Mouse (Mus musculus) forebrain, embryonic 15.5 days (tissue): ENCODE results near the gene Exoc3l. TPM values are rescaled to one million over a fixed set of nuclear protein-coding genes. Genes with fewer than 3 reads are reported as not detected.
A peak's percentile ranks its signal among the peaks of the same experiment; 100 is the strongest.

ENCODE experiments used
- ATAC-seq: fragments of 200-750 bp; cut with Nextera tagmentation; replicated peaks from 2 replicates; pipeline ENCODE4 v1.8.0; 2017; ENCODE audit warnings: mild to moderate bottlenecking, moderate TSS enrichment, moderate library complexity
- H3K27ac ChIP-seq: fragments of 300-500 bp; sonication (generic); replicated peaks from 2 replicates; pipeline ENCODE4 v1.5.1; 2015; ENCODE audit warnings: mild to moderate bottlenecking, inconsistent platforms
- H3K27me3 ChIP-seq: fragments of 300-500 bp; sonication (generic); 2 replicates; pipeline ENCODE4 v1.6.1; 2015; ENCODE audit warnings: inconsistent platforms
- H3K36me3 ChIP-seq: fragments of 300-500 bp; sonication (generic); 2 replicates; pipeline ENCODE4 v1.6.1; 2015; ENCODE audit warnings: mild to moderate bottlenecking, inconsistent platforms
- H3K4me1 ChIP-seq: fragments of 300-500 bp; sonication (generic); 2 replicates; pipeline ENCODE4 v1.6.1; 2015; ENCODE audit warnings: inconsistent platforms
- H3K4me2 ChIP-seq: fragments of 300-500 bp; sonication (generic); replicated peaks from 2 replicates; pipeline ENCODE4 v1.6.1; 2015; ENCODE audit warnings: mild to moderate bottlenecking, inconsistent platforms
- H3K4me3 ChIP-seq: fragments of 300-500 bp; sonication (generic); 2 replicates; pipeline ENCODE4 v1.5.1; 2015; ENCODE audit warnings: mild to moderate bottlenecking, inconsistent platforms
- H3K9ac ChIP-seq: fragments of 300-500 bp; sonication (generic); replicated peaks from 2 replicates; pipeline ENCODE4 v1.6.1; 2015; ENCODE audit warnings: mild to moderate bottlenecking, inconsistent platforms
- H3K9me3 ChIP-seq: fragments of 300-500 bp; sonication (generic); 2 replicates; pipeline ENCODE4 v1.6.1; 2016; ENCODE audit warnings: inconsistent platforms
- WGBS: fragments of 180-500 bp; shearing (Covaris S2); methylation state at CpG from one replicate; pipeline ENCODE4 v1.1.7; 2015; ENCODE audit warnings: mixed read lengths; 5-methylcytosine and 5-hydroxymethylcytosine counted together
- polyA plus RNA-seq: library from polyadenylated mRNA; unstranded; fragments of >200 nt; fragmentation: Nextera tagmentation; extraction: Ambion mirVana; gene quantifications from 2 replicates; pipeline ENCODE4 v1.2.1, GENCODE M21; 2015

Gene Exoc3l
- polyA plus RNA-seq, 1 experiment from 2014 or later: 11.9 TPM

DNA sequence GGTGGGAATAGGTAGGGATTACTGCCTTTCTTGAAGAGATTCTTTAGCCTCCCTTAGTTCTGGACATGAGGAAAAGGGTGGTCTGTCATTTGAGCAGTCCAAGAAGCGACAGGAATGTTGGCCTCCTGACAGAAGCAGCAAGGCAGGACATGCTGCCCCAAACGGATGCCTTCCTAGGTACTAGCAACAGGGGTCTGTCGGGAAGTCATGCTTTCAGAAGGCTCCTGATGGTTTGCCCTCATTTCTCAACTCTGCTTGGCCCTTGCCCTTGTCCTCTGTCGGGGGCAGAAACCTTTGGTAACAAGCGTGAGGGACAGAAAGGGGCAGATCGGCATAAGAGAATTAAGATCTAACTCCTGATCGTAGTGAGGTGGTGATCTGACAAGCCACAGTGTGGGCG, 14.2 kb upstream of the Exoc3l start:
- peaks cover 40% of the 10 kb centered on the region; the same call in 1 of the 2 replicates for H3K36me3 ChIP-seq

DNA sequence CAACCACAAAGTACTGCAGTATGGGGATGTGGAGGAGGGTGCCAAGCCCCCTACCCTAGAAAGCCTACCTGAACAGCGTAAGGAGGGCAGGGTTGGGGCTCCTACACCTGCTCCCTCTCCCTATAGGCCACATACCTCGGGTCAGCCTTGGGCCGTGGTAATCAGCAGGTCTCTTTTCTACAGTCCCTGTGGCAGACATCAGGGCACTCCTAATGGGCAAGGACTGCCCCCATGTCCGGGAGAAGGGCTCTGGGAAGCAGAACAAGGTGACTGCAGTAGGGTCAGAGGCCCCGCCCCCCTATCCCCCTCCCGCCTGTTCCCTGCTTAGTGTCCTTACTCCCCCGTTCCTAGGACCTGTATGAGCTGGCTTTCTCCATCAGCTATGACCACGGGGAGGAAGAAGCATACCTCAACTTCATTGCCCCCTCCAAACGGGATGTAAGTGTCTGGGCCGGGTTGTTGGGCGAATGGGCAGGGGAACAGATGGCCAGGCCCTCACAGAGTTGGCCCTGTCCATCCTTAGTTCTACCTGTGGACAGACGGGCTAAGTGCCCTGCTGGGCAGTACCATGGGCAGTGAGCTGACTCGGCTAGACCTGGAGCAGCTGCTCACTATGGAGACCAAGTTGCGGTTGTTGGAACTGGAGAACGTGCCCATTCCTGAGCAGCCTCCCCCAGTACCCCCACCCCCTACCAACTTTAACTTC, 13.4 kb upstream of the Exoc3l start:
- H3K27me3 ChIP-seq: no peaks in the 10 kb centered on the region
- H3K36me3 ChIP-seq: peaks cover 40% of the 10 kb centered on the region
- WGBS: 77% methylated on average over 15 of the region's 15 CpGs
- no peaks in the 10 kb centered on the region for H3K9me3 ChIP-seq
- ATAC-seq: no peak
- no peak overlapping the region for H3K27ac ChIP-seq
- H3K4me1 ChIP-seq: peaks cover 14% of the 10 kb centered on the region
- H3K4me3 ChIP-seq: no peak overlapping the region
- no peak overlapping the region for H3K9ac ChIP-seq
- H3K4me2 ChIP-seq: no peak overlapping the region

More for the DNA sequence above, 14.2 kb upstream of the Exoc3l start:
- Histone ChIP-seq H3K4me3 (no peak overlapping the region), H3K27ac (no peak overlapping the region), H3K4me2 (no peak overlapping the region), H3K9ac (no peak overlapping the region), H3K9me3 (no peaks in the 10 kb centered on the region), H3K4me1 (peaks cover 10% of the 10 kb centered on the region), H3K27me3 (no peaks in the 10 kb centered on the region)
- 86% methylated on average over 8 of the region's 8 CpGs for WGBS
- ATAC-seq: no peak

DNA sequence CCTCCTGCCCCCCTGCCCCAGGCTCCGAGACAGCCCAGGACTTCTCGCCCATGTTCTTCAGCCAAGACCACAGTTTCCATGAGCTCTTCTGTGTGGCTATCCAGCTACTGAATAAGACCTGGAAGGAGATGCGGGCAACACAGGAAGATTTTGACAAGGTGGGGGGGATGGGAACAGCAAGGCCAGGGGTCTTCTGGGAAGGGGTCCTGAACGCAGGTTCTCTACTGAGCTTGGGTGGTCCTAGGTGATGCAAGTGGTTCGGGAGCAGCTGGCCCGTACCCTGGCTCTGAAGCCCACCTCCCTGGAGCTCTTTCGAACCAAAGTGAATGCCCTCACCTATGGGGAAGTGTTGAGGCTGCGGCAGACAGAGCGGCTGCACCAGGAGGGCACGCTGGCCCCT, 12.5 kb upstream of the Exoc3l start:
- Histone ChIP-seq H3K27ac (no peak overlapping the region), H3K4me3 (no peak overlapping the region), H3K4me2 (no peak overlapping the region), H3K9ac (no peak overlapping the region), H3K36me3 (peaks cover 37% of the 10 kb centered on the region), H3K27me3 (no peaks in the 10 kb centered on the region), H3K4me1 (peaks cover 14% of the 10 kb centered on the region), H3K9me3 (no peaks in the 10 kb centered on the region)
- WGBS: 91% methylated on average over 10 of the region's 10 CpGs
- ATAC-seq: no peak

- no peak overlapping the region for H3K4me2 ChIP-seq
- no peaks in the 10 kb centered on the region for H3K9me3 ChIP-seq
- no peak overlapping the region for H3K4me3 ChIP-seq
- H3K36me3 ChIP-seq: peaks cover 39% of the 10 kb centered on the region
- no peak overlapping the region for H3K27ac ChIP-seq
- no peaks in the 10 kb centered on the region for H3K27me3 ChIP-seq
- H3K9ac ChIP-seq: no peak overlapping the region
- H3K4me1 ChIP-seq: peaks cover 14% of the 10 kb centered on the region
- 95% methylated on average over 13 of the region's 13 CpGs for WGBS
- no peak for ATAC-seq
Measured at GRCm38 (mm10) chr8:105307670-105308069, 11.8 kb upstream of the Exoc3l start.

GRCm38 (mm10) chr8:105306146-105306691, 10.3 kb upstream of the Exoc3l start:
- Histone ChIP-seq H3K4me3 (no peak overlapping the region), H3K27ac (no peak overlapping the region), H3K36me3 (peaks cover 43% of the 10 kb centered on the region), H3K4me2 (0 out of 2 replicates have a peak overlapping the region, but pooled peaks have one; percentile 23), H3K4me1 (peaks cover 14% of the 10 kb centered on the region), H3K9ac (no peak overlapping the region), H3K27me3 (no peaks in the 10 kb centered on the region), H3K9me3 (no peaks in the 10 kb centered on the region)
- 0 out of 2 replicates have a peak, but pooled peaks have one; percentile 11 for ATAC-seq
- 70% methylated on average over 5 of the region's 5 CpGs for WGBS

DNA sequence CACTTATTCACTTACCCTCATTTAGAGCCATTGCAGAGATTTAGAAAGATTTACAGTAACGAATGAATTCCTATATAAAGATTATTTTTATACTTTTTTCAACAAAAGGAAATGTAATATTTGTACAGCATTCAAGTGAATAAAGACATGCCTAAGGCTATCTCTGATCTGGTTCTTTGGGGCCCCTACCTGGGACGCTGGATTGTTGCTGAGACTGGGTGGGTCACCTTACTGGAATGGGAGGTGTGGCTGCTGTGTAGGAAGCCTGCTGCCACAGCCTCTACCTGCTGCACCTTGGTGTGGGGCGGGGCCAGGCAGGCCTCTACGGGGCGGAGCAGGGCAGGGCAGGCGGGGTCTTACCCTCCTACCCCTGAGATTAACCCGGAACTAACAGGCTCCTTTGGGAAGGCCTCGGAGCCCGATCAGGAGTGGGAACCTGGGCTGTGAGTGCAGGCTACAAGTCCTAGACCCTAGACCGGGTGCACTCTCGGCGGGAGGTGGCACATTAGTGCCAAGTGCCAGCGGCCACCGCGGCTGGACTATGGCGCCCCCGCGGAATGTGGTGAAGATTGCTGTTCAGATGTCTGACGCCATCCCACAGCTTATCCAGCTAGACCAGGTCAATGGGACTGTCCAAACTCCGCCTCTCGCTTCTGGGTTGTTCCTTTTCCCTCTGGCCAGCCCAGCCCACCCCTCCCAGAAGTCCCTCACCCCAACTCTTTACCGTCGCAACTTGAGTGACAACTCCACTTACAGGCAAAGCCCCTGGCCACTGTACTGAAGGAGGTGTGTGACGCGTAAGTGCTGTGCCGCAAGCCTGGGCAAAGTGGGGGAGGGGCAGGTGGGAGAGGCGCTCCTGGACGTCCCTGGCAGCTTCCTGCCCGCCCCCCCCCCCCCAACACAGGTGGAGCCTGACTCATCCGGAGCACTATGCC, 9.6 kb upstream of the Exoc3l start, which contains the start of gene Elmo3:
Gene Elmo3 (plus strand): TSS at position 391 of the 935 bp plus-strand sequence.
- no peaks in the 10 kb centered on the region for H3K9me3 ChIP-seq
- 9% methylated on average over 30 of the region's 30 CpGs for WGBS
- peaks cover 47% of the 10 kb centered on the region for H3K36me3 ChIP-seq
- H3K4me1 ChIP-seq: peaks cover 14% of the 10 kb centered on the region
- H3K9ac ChIP-seq: peak within 1 kb of the TSS; percentile 3; the same call in 1 of the 2 replicates
- ATAC-seq: peak; percentile 52
- no peak within 1 kb of the TSS for H3K27ac ChIP-seq
- peak within 1 kb of the TSS; percentile 23 for H3K4me2 ChIP-seq
- H3K27me3 ChIP-seq: no peaks in the 10 kb centered on the region
- no peak within 1 kb of the TSS for H3K4me3 ChIP-seq

GRCm38 (mm10) chr8:105304325-105305210, 8.7 kb upstream of the Exoc3l start:
- WGBS: 68% methylated on average over 9 of the region's 9 CpGs
- Histone ChIP-seq H3K9me3 (no peaks in the 10 kb centered on the region), H3K4me1 (peaks cover 14% of the 10 kb centered on the region), H3K27me3 (no peaks in the 10 kb centered on the region), H3K4me3 (no peak overlapping the region), H3K27ac (no peak overlapping the region), H3K9ac (no peak overlapping the region), H3K4me2 (no peak overlapping the region), H3K36me3 (peaks cover 56% of the 10 kb centered on the region)
- ATAC-seq: 0 out of 2 replicates have a peak, but pooled peaks have one; percentile 13

DNA sequence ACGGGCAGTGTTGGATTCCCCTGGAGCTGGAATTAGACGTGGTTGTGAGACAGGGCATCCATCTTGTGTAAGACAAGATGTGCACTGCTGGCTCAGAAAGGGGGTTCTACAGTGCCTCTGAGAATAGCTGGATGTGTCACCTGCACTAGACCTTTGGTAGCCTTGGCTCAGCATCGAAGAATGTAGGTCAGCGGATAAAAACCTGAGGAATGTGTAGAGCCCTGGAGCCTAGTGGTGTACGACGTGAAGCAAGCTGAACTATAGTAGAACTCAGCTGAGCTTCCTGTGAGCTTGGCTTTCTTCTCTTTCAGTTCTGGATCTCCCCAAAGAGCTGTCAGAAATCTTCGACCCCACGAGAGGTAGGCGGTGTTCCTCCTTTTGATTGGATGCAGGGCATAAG, 8.0 kb upstream of the Exoc3l start:
- ATAC-seq: no peak
- no peaks in the 10 kb centered on the region for H3K9me3 ChIP-seq

DNA sequence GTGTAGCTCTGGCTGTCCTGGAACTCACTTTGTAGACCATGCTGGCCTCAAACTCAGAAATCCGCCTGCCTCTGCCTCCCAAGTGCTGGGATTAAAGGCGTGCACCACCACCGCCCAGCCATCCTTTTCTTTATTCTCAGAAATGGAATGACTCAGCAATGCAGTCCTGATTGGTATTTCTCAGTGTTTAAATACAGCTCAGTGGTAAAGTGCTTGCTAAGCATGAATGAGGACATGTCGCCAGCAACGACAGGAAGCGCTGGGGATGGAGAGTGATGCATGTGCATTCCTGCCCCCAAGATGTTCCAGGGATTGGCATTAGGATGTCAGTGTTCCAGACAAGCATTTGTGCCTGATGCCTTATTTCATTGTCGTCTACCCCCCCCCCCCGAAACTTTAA, 7.5 kb upstream of the Exoc3l start:
- no peak overlapping the region for H3K9ac ChIP-seq
- 83% methylated on average over 8 of the region's 8 CpGs for whole genome bisulfite sequencing
- ATAC-seq: no peak
- no peak overlapping the region for H3K4me3 ChIP-seq
- H3K27me3 ChIP-seq: no peaks in the 10 kb centered on the region
- no peak overlapping the region for H3K4me2 ChIP-seq
- no peak overlapping the region for H3K27ac ChIP-seq
- no peaks in the 10 kb centered on the region for H3K9me3 ChIP-seq
- H3K36me3 ChIP-seq: peaks cover 57% of the 10 kb centered on the region
- peaks cover 25% of the 10 kb centered on the region for H3K4me1 ChIP-seq

More for the DNA sequence above, 8.0 kb upstream of the Exoc3l start:
- WGBS: 88% methylated on average over 9 of the region's 9 CpGs
- H3K4me1 ChIP-seq: peaks cover 21% of the 10 kb centered on the region
- H3K27ac ChIP-seq: no peak overlapping the region
- no peak overlapping the region for H3K9ac ChIP-seq
- H3K27me3 ChIP-seq: no peaks in the 10 kb centered on the region
- H3K4me3 ChIP-seq: no peak overlapping the region
- no peak overlapping the region for H3K4me2 ChIP-seq
- peaks cover 57% of the 10 kb centered on the region for H3K36me3 ChIP-seq

DNA sequence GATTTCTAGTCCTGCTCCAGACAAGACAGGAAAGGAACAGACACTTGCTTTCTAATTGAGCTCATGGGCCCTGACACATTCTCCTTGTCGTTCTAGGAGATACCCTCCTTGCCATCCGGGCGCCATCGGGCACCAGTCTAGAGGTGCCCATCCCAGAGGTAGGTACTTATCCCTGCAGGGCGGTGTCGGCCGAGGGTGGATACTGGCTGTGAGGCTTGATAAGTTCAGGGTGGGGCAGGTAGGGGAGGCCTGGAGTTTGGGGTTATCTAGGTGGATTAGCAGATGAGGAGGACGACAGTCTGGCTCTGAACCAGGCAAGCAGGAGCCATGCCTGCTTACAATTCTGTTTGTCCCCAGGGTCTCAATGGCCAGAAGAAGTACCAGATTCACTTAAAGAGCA, 4.1 kb upstream of the Exoc3l start:
- Histone ChIP-seq H3K9ac (no peak overlapping the region), H3K27me3 (no peaks in the 10 kb centered on the region), H3K36me3 (peaks cover 49% of the 10 kb centered on the region), H3K27ac (no peak overlapping the region), H3K4me2 (no peak overlapping the region), H3K4me1 (peaks cover 29% of the 10 kb centered on the region), H3K9me3 (no peaks in the 10 kb centered on the region), H3K4me3 (no peak overlapping the region)
- no peak for ATAC-seq
- WGBS: 95% methylated on average over 8 of the region's 8 CpGs
